Mouse (Mus musculus): ENCODE data around the gene Rrp15.

DNA sequence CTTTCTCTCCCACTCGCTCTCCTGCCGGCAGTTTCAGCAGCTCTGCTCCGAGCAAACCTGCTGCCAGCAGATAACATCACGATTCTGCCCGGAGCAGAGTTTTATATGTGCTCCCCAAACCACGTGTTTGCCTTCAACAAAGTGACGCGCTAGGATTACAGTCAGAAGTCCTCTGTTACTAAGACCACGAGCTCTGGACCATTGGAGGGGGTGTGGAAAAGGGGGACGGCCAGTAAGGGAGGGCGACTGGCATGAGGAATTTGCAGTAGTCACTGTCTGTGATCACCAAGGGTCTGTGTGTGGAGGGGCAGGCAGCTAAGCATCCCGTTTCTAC lies 43.3 kb downstream of the Rrp15 start, which contains the start of gene Tgfb2:
- TF ChIP-seq EP300 (IDR thresholded peaks at IDR 0.05; ENCODE audit: low read depth in 1 of 2, low read length in 2 of 2) = no peak
- no peak for TF ChIP-seq CTCF (IDR thresholded peaks at IDR 0.05 in 2 of 3, conservative IDR thresholded peaks at IDR 0.05 in 1 of 3; ENCODE audit: control insufficient read depth in 1 of 3, insufficient read depth in 1 of 3, low read depth in 2 of 3, low read length in 3 of 3, poor library complexity in 1 of 3, severe bottlenecking in 1 of 3)
- TF ChIP-seq USF1 (IDR thresholded peaks at IDR 0.05; ENCODE audit: low read depth, low read length) = no peak
- no peak for TF ChIP-seq E2F4 (IDR thresholded peaks at IDR 0.05; ENCODE audit: borderline replicate concordance, low read depth, low read length)
- TF ChIP-seq GATA1 (IDR thresholded peaks at IDR 0.05; ENCODE audit: low read depth, low read length) = no peak
- no peak for TF ChIP-seq TCF12 (IDR thresholded peaks at IDR 0.05; ENCODE audit: low read depth, low read length)
- no peak for TF ChIP-seq SIN3A (IDR thresholded peaks at IDR 0.05; ENCODE audit: low read length)
- no peak for TF ChIP-seq MAZ (IDR thresholded peaks at IDR 0.05; ENCODE audit: low read depth, low read length)
- TF ChIP-seq HCFC1 (IDR thresholded peaks at IDR 0.05; ENCODE audit: low read depth, low read length) = no peak
- no peak for TF ChIP-seq ZC3H11A (IDR thresholded peaks at IDR 0.05; ENCODE audit: low read depth, low read length)
- no peak for TF ChIP-seq MAFK (IDR thresholded peaks at IDR 0.05; ENCODE audit: borderline replicate concordance, low read depth, low read length)
- TF ChIP-seq RCOR1 (IDR thresholded peaks at IDR 0.05; ENCODE audit: low read depth, low read length) = no peak
- no peak for TF ChIP-seq TAL1 (IDR thresholded peaks at IDR 0.05; ENCODE audit: low read length)
